Mouse (Mus musculus): ENCODE measurements around the gene Mlycd. TPM values are rescaled to one million over a fixed set of nuclear protein-coding genes. Genes with fewer than 3 reads are reported as not detected.

The Mlycd gene
- polyA plus RNA-seq, 1 experiment from 2014 or later: 20.6 TPM

DNA sequence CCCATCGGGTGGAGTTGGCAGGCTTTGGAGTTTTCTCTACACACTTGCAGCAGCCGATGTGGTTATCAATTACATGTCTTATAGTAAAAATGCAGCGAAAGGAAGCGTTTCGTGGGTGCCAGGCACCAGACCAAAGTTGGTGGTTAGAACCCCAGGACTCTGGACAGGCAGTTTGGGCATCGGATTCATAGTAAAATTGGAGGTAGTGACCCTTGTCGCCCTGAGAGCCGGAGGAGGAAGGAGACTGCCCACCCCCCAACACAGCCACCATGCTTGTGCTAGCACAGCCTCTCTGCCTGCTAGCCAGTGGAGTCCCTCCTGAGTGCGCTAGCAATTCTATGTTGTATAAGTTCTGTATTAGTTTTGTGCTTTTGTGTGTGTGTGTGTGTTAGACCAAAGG is 3.9 kb downstream of the Mlycd start:
- Histone ChIP-seq H3K9ac (ENCODE audit: low read depth, low read length) (no peak overlapping the region), H3K4me2 (ENCODE audit: low read depth, low read length) (no peak overlapping the region), H3K27me3 (replicated peaks; ENCODE audit: control insufficient read depth, insufficient read depth, low read length) (no peaks in the 10 kb centered on the region), H3K9me3 (ENCODE audit: control insufficient read depth, low read length) (no peaks in the 10 kb centered on the region), H3K4me1 (ENCODE audit: control insufficient read depth, insufficient read depth, low read length) (peaks cover 23% of the 10 kb centered on the region), H3K27ac (ENCODE audit: low read length) (no peak overlapping the region), H3K36me3 (ENCODE audit: control insufficient read depth, insufficient read depth, low read length) (0 out of 2 replicates have a peak, but pooled peaks cover 3% of the 10 kb centered on the region), H3K4me3 (ENCODE audit: low read length) (no peak overlapping the region)
- WGBS: 84% methylated on average over 9 of the region's 9 CpGs
- ATAC-seq: no peak

DNA sequence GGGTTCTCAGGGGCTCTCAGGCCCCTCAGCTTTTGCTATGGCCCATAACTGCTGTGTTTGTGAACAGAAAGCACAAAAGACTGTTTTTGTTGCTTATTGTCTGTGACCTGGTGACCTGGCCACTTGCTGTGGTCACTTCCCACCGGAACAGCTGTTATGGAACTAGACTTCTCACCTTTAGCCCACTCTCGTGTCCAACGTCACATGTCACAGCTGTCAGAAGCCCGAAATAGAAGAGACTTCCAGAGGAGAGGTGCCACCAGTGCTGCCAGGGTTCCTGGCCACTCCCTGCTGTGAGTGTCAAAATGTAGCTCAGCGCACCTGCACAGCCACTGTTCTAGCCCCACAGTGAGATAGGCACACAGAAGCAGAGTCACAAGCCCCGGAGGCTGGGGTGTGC is 4.6 kb downstream of the Mlycd start:
- Histone ChIP-seq H3K4me3 (ENCODE audit: low read length) (no peak overlapping the region), H3K36me3 (ENCODE audit: control insufficient read depth, insufficient read depth, low read length) (0 out of 2 replicates have a peak, but pooled peaks cover 3% of the 10 kb centered on the region), H3K4me2 (ENCODE audit: low read depth, low read length) (no peak overlapping the region), H3K4me1 (ENCODE audit: control insufficient read depth, insufficient read depth, low read length) (peaks cover 20% of the 10 kb centered on the region), H3K9me3 (ENCODE audit: control insufficient read depth, low read length) (no peaks in the 10 kb centered on the region), H3K9ac (ENCODE audit: low read depth, low read length) (0 out of 2 replicates have a peak overlapping the region, but pooled peaks have one; percentile 13), H3K27me3 (replicated peaks; ENCODE audit: control insufficient read depth, insufficient read depth, low read length) (no peaks in the 10 kb centered on the region), H3K27ac (ENCODE audit: low read length) (no peak overlapping the region)
- 77% methylated on average over 6 of the region's 6 CpGs for WGBS
- ATAC-seq: no peak

DNA sequence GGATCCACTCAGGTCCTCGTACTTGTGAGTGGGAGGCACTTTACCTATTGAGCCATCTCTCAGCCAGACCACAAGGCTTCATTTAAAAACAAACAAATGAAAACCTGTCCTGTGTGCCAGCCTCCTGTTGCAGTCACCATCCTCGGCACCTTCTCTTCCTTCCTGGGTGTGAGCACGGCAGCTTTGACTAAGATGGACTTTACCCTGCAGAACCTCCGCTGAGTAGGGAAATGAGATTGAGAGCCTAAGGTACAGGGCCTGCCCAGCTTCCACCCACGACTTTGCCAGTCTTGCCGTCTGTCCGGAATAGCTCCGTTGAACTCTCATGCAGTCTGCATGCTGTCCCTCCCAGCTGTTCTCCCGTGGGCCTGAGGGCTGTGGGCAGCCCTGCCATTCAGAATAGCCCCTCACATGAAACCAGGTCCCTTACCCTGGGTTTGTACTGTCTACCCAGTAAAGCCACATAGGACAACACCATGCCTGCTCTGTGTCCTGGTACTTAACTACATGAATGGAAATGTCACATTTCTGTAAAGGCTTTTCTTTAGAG is 5.5 kb downstream of the Mlycd start:
- peak; percentile 84 for ATAC-seq

DNA sequence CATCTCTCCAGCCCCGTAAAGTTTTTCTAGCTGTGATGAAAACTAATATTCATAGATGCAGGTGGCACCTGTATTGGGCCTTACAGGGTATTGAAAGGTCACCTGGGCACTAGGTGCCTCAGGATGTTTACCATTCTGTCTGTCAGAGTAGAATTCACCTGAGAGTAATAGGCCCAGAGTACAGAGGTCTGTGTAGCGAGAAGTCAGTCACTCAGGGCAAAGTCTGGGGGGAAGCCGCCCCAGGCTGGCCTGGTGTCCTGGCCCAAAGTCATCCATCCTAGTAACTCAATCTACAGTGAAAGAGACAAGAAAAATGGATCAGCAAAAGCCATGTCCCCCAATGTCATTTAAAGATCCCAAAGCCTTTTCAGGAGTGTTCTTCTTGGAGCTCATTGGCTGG is 6.2 kb downstream of the Mlycd start:
- ATAC-seq: peak; percentile 52
- H3K4me3 ChIP-seq (ENCODE audit: low read length): no peak overlapping the region
- H3K36me3 ChIP-seq (ENCODE audit: control insufficient read depth, insufficient read depth, low read length): 0 out of 2 replicates have a peak, but pooled peaks cover 3% of the 10 kb centered on the region
- H3K4me1 ChIP-seq (ENCODE audit: control insufficient read depth, insufficient read depth, low read length): peaks cover 14% of the 10 kb centered on the region
- H3K27me3 ChIP-seq (replicated peaks; ENCODE audit: control insufficient read depth, insufficient read depth, low read length): no peaks in the 10 kb centered on the region
- 72% methylated on average over 3 of the region's 3 CpGs for WGBS
- H3K9me3 ChIP-seq (ENCODE audit: control insufficient read depth, low read length): no peaks in the 10 kb centered on the region
- H3K9ac ChIP-seq (ENCODE audit: low read depth, low read length): no peak overlapping the region
- H3K4me2 ChIP-seq (ENCODE audit: low read depth, low read length): no peak overlapping the region
- no peak overlapping the region; the same call in 1 of the 2 replicates for H3K27ac ChIP-seq (ENCODE audit: low read length)

More for the DNA sequence above, 5.5 kb downstream of the Mlycd start:
- Histone ChIP-seq H3K36me3 (ENCODE audit: control insufficient read depth, insufficient read depth, low read length) (0 out of 2 replicates have a peak, but pooled peaks cover 3% of the 10 kb centered on the region), H3K9me3 (ENCODE audit: control insufficient read depth, low read length) (no peaks in the 10 kb centered on the region), H3K27me3 (replicated peaks; ENCODE audit: control insufficient read depth, insufficient read depth, low read length) (no peaks in the 10 kb centered on the region), H3K4me2 (ENCODE audit: low read depth, low read length) (no peak overlapping the region), H3K4me3 (ENCODE audit: low read length) (no peak overlapping the region), H3K4me1 (ENCODE audit: control insufficient read depth, insufficient read depth, low read length) (peaks cover 20% of the 10 kb centered on the region), H3K27ac (ENCODE audit: low read length) (peak overlapping the region; percentile 80), H3K9ac (ENCODE audit: low read depth, low read length) (peak overlapping the region; percentile 12; the same call in 1 of the 2 replicates)
- 63% methylated on average over 9 of the region's 9 CpGs for WGBS

DNA sequence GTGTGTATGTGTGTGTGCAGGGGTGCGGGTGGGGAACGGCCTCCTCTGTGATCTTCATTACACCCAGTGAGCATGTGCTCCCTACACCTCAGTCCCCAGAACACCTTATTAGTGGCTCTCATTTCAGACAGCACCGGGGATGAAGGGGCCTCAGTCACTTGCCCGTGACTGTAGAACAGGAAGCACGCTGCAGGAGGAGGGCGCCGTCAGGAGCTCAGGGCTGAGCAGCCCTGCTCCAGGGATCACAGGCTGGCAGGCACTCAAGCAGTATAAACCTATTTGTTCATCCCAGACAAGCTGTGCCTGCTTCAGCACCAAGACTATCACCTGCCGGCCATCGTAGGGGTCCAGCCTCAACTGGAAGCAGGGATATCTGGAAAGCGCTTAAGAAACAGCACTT is 9.2 kb downstream of the Mlycd start:
- H3K36me3 ChIP-seq (ENCODE audit: control insufficient read depth, insufficient read depth, low read length): peaks cover 9% of the 10 kb centered on the region
- H3K4me3 ChIP-seq (ENCODE audit: low read length): no peak overlapping the region
- 72% methylated on average over 10 of the region's 10 CpGs for WGBS
- H3K9me3 ChIP-seq (ENCODE audit: control insufficient read depth, low read length): no peaks in the 10 kb centered on the region
- no peaks in the 10 kb centered on the region for H3K27me3 ChIP-seq (replicated peaks; ENCODE audit: control insufficient read depth, insufficient read depth, low read length)
- no peak overlapping the region for H3K27ac ChIP-seq (ENCODE audit: low read length)
- no peak overlapping the region for H3K9ac ChIP-seq (ENCODE audit: low read depth, low read length)
- H3K4me2 ChIP-seq (ENCODE audit: low read depth, low read length): no peak overlapping the region
- no peak for ATAC-seq
- H3K4me1 ChIP-seq (ENCODE audit: control insufficient read depth, insufficient read depth, low read length): peaks cover 12% of the 10 kb centered on the region

DNA sequence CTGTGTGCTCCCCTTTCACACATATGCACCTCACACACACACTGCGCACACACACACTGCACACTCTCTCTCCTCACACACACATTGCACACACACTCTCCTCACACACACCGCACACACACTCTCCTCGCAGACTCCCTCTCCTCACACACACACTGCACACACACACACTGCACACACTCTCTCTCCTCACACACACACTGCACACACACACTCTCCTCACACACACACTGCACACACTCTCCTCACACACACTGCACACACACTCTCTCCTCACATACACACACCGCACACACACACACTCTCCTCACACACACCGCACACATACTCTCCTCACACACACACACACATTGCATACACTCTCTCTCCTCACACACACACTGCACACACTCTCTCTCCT is 10.0 kb downstream of the Mlycd start:
- no peak overlapping the region for H3K27ac ChIP-seq (ENCODE audit: low read length)
- no peak overlapping the region for H3K4me2 ChIP-seq (ENCODE audit: low read depth, low read length)
- 98% methylated on average over 5 of the region's 5 CpGs for WGBS
- peaks cover 8% of the 10 kb centered on the region for H3K4me1 ChIP-seq (ENCODE audit: control insufficient read depth, insufficient read depth, low read length)
- no peak for ATAC-seq
- no peak overlapping the region for H3K4me3 ChIP-seq (ENCODE audit: low read length)
- peaks cover 9% of the 10 kb centered on the region for H3K36me3 ChIP-seq (ENCODE audit: control insufficient read depth, insufficient read depth, low read length)
- H3K27me3 ChIP-seq (replicated peaks; ENCODE audit: control insufficient read depth, insufficient read depth, low read length): no peaks in the 10 kb centered on the region
- no peak overlapping the region for H3K9ac ChIP-seq (ENCODE audit: low read depth, low read length)
- H3K9me3 ChIP-seq (ENCODE audit: control insufficient read depth, low read length): no peaks in the 10 kb centered on the region

DNA sequence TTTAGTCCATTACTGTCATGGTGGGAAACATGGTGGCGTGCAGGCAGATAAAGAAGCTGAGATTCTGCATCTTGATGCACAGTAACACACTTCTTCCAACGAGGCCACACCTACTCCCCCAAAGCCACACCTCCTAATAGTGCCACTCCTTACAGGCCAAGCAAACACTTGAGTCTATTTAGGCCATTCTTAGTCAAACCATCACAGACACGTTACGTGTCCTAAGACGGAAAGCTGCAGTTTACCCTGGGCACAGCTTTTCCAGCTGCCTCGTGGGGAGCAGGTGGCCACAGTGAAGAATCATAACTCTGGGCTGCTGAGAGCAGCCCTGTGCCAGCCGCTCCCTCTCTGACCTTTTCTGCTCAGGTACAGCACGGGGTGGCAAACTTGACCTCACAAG is 13.6 kb downstream of the Mlycd start:
- no peak overlapping the region for H3K9ac ChIP-seq (ENCODE audit: low read depth, low read length)
- peaks cover 20% of the 10 kb centered on the region for H3K36me3 ChIP-seq (ENCODE audit: control insufficient read depth, insufficient read depth, low read length)
- no peak for ATAC-seq
- H3K27ac ChIP-seq (ENCODE audit: low read length): no peak overlapping the region
- H3K9me3 ChIP-seq (ENCODE audit: control insufficient read depth, low read length): no peaks in the 10 kb centered on the region
- H3K4me1 ChIP-seq (ENCODE audit: control insufficient read depth, insufficient read depth, low read length): peaks cover 4% of the 10 kb centered on the region; the same call in 1 of the 2 replicates
- no peaks in the 10 kb centered on the region for H3K27me3 ChIP-seq (replicated peaks; ENCODE audit: control insufficient read depth, insufficient read depth, low read length)
- 81% methylated on average over 8 of the region's 8 CpGs for WGBS
- H3K4me3 ChIP-seq (ENCODE audit: low read length): no peak overlapping the region
- no peak overlapping the region for H3K4me2 ChIP-seq (ENCODE audit: low read depth, low read length)

DNA sequence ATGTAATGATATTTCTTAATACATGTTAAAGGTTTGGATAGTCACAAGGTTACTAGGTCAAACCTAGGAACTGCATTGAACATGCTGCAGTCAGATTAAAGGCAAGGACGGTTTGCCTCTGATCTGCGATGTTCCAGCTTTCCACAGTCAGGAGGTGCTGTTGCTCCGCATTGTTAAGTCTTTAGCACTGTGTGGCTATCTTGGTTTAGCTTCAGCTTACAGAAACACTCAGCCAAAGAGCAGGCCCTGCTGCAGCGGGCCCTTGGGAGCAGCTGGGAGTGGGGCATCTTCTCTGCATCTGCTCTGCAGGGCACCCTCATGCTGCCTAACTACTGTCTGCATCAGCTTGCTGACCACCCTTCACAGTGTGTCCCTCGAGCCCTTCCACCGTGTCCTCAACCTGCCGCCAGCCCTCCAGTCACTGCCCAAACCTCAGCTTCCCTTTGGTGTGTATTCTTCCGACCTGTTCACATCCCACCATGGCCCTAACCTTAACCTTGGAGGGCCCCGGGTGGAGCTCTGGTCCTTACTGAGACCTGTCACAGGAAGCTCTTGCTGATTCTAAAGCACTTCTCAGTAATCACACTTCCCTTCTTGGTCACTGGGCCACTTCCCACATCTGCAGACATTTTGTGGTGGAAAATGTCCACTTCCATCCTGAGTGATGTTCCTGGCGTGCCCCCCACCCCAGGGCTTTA is 17.5 kb downstream of the Mlycd start:
- Histone ChIP-seq H3K4me2 (ENCODE audit: low read depth, low read length) (no peak overlapping the region), H3K9ac (ENCODE audit: low read depth, low read length) (no peak overlapping the region), H3K27me3 (replicated peaks; ENCODE audit: control insufficient read depth, insufficient read depth, low read length) (0 out of 2 replicates have a peak, but pooled peaks cover 2% of the 10 kb centered on the region), H3K27ac (ENCODE audit: low read length) (no peak overlapping the region), H3K9me3 (ENCODE audit: control insufficient read depth, low read length) (no peaks in the 10 kb centered on the region), H3K4me3 (ENCODE audit: low read length) (no peak overlapping the region), H3K36me3 (ENCODE audit: control insufficient read depth, insufficient read depth, low read length) (peaks cover 20% of the 10 kb centered on the region), H3K4me1 (ENCODE audit: control insufficient read depth, insufficient read depth, low read length) (peaks cover 4% of the 10 kb centered on the region; the same call in 1 of the 2 replicates)
- ATAC-seq: peak; percentile 12; the same call in 1 of the 2 replicates
- WGBS: 59% methylated on average over 10 of the region's 10 CpGs

DNA sequence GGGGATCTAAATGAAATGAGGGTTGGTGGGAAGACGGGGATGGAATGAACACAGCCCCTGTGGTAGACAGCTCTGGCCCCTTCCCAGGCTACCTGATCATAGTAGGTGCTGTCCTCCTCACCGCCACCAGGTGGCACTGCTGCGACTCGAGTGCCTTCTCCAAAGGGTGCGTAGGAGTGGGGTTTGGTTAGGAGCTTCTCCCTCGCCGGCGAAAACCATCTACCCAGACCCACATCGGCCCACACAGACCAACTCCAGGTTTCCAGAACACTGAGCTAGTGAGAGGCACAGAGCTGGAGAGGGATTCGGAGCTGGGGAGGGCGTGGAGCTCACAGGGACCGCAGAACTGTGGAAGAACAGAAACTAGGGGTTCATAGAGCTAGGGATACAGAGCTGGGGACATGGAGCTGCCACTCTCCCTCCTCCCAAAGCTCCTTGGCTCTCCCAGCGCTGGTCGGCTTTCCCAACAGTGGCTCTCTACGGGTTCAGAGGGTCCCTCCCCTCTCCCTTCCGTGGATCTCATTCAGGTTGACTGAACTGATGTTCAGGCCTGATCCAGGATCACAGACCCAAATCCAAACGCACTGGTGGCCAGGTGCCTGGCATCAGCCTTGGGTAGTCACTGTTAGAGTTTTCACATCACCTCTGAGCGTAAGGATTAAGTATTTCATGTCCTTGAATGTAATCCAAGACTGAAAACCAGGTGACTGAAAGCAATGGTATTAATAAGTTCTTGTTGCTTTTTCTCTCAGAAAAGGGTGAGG is 18.2 kb downstream of the Mlycd start:
- Histone ChIP-seq H3K4me2 (ENCODE audit: low read depth, low read length) (peak overlapping the region; percentile 69), H3K4me3 (ENCODE audit: low read length) (peak overlapping the region; percentile 32; the same call in 1 of the 2 replicates), H3K36me3 (ENCODE audit: control insufficient read depth, insufficient read depth, low read length) (peaks cover 20% of the 10 kb centered on the region), H3K9ac (ENCODE audit: low read depth, low read length) (peak overlapping the region; percentile 65), H3K27me3 (replicated peaks; ENCODE audit: control insufficient read depth, insufficient read depth, low read length) (0 out of 2 replicates have a peak, but pooled peaks cover 2% of the 10 kb centered on the region), H3K9me3 (ENCODE audit: control insufficient read depth, low read length) (no peaks in the 10 kb centered on the region), H3K27ac (ENCODE audit: low read length) (no peak overlapping the region), H3K4me1 (ENCODE audit: control insufficient read depth, insufficient read depth, low read length) (peaks cover 4% of the 10 kb centered on the region; the same call in 1 of the 2 replicates)
- 13% methylated on average over 18 of the region's 18 CpGs for WGBS
- peak; percentile 84 for ATAC-seq

Data from intestine, embryonic 16.5 days (tissue).